Mouse (Mus musculus) forebrain, embryonic 14.5 days (tissue): ENCODE data around the gene C1s1. TPM values are rescaled to one million over a fixed set of nuclear protein-coding genes. Genes with fewer than 3 reads are reported as not detected.
"Not testable (repeated sequence)": the region's sequence is repeated elsewhere in the genome, so short reads cannot be mapped to it uniquely, and the experiment has no call there.

ENCODE experiments used
- ATAC-seq: fragments of 200-750 bp; cut with Nextera tagmentation; 2 replicates; pipeline ENCODE4 v1.8.0; 2017; ENCODE audit warnings: mild to moderate bottlenecking, moderate library complexity
- DNase-seq: peaks from one replicate; pipeline ENCODE4 v3.0.0-alpha.2; 2015; ENCODE audit warnings: low spot score
- H3K27ac ChIP-seq: fragments of 300-500 bp; sonication (generic); 2 replicates; pipeline ENCODE4 v1.5.1; 2014; ENCODE audit warnings: low read depth, mild to moderate bottlenecking, control low read depth, low read length, moderate library complexity
- H3K27me3 ChIP-seq: fragments of 300-500 bp; sonication (generic); replicated peaks from 2 replicates; pipeline ENCODE4 v1.6.1; 2014; ENCODE audit warnings: low read length, control low read depth, mixed read lengths; ENCODE audit not compliant: control insufficient read depth, insufficient read depth
- H3K36me3 ChIP-seq: fragments of 300-500 bp; sonication (generic); 2 replicates; pipeline ENCODE4 v1.6.1; 2014; ENCODE audit warnings: low read length, control low read depth; ENCODE audit not compliant: control insufficient read depth, insufficient read depth
- H3K4me1 ChIP-seq: fragments of 300-500 bp; sonication (generic); 2 replicates; pipeline ENCODE4 v1.6.1; 2014; ENCODE audit warnings: antibody characterized with exemption, low read length, control low read depth; ENCODE audit not compliant: control insufficient read depth, insufficient read depth
- H3K4me2 ChIP-seq: fragments of 300-500 bp; sonication (generic); 2 replicates; pipeline ENCODE4 v1.6.1; 2014; ENCODE audit warnings: mild to moderate bottlenecking, control low read depth, low read length
- H3K4me3 ChIP-seq: fragments of 300-500 bp; sonication (generic); 2 replicates; pipeline ENCODE4 v1.5.1; 2014; ENCODE audit warnings: low read depth, low read length, control low read depth
- H3K9ac ChIP-seq: fragments of 300-500 bp; sonication (generic); 2 replicates; pipeline ENCODE4 v1.6.1; 2014; ENCODE audit warnings: mild to moderate bottlenecking, low read length, control low read depth, moderate library complexity
- H3K9me3 ChIP-seq: fragments of 300-500 bp; sonication (generic); replicated peaks from 2 replicates; pipeline ENCODE4 v1.6.1; 2016; ENCODE audit warnings: low read length, control low read depth, mixed read lengths; ENCODE audit not compliant: control insufficient read depth
- WGBS: fragments of 180-500 bp; shearing (Covaris S2); extraction: QIAGEN DNeasy Blood & Tissue Kit; methylation state at CpG from one replicate; pipeline ENCODE4 v1.1.7; 2014; 5-methylcytosine and 5-hydroxymethylcytosine counted together
- polyA plus RNA-seq: library from polyadenylated mRNA; unstranded; fragments of >200 nt; fragmentation: Nextera tagmentation; extraction: Ambion mirVana; gene quantifications from 2 replicates; pipeline ENCODE4 v1.2.1, GENCODE M21; 2014

The C1s1 gene
- polyA plus RNA-seq, result 0.39 and 0.70 TPM in 2 replicates

DNA sequence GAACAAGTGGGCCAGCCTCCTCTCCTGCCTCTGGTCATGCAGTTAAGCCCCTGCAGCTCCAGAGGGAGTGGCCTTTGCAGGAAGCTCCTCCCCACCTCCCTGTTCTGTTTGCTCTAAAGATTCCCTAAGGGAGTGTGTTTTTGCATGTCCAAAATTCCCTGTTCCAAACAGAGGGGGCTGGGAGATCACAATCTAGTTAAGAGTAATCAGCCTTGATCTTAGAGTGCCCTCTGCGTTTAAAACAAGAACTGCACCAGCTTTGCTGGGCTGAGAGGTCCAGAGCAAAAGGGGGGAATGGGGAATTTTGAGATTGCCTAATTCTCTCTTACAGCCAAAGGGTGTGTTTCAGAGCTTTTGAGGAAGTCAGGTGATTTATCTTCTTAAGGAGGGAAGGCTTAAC is at the start of gene C1s1:
TSS of gene C1s1 (minus strand) at position 76 of the 400 bp plus-strand sequence.
- not testable (repeated sequence) for H3K27ac ChIP-seq, H3K4me3 ChIP-seq, ATAC-seq, H3K36me3 ChIP-seq, H3K4me2 ChIP-seq, H3K9ac ChIP-seq, H3K9me3 ChIP-seq, H3K4me1 ChIP-seq, H3K27me3 ChIP-seq
- DNase-seq, result peak; percentile 25
- 0% methylated on average over 1 of the region's 1 CpGs for WGBS

DNA sequence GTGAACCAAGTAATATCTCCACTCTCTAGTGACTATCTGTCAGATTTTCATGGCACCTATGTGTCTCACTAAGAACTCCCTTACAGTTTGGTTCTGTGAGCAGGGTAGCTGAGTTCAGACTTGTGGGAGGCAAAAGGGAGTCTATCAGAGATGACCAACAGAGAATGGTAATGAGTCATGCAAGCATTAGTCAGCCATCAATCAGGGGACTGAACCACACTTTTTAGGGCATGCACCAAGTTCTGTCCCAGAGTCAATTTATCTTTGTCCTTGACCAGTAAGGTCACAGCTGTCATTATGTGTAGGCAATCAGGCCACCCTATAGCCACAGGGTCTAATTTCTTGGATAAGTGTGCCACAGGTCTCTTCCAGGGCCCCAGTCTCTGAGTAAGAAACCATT is 46.6 kb upstream of the C1s1 start:
- no peaks in the 10 kb centered on the region for H3K9me3 ChIP-seq
- H3K9ac ChIP-seq, result no peak overlapping the region
- H3K27me3 ChIP-seq, result no peaks in the 10 kb centered on the region
- DNase-seq (no peak), ATAC-seq (no peak)
- no peaks in the 10 kb centered on the region for H3K4me1 ChIP-seq
- no peak overlapping the region for H3K4me2 ChIP-seq
- H3K36me3 ChIP-seq, result no peaks in the 10 kb centered on the region
- H3K4me3 ChIP-seq, result no peak overlapping the region
- H3K27ac ChIP-seq, result no peak overlapping the region

DNA sequence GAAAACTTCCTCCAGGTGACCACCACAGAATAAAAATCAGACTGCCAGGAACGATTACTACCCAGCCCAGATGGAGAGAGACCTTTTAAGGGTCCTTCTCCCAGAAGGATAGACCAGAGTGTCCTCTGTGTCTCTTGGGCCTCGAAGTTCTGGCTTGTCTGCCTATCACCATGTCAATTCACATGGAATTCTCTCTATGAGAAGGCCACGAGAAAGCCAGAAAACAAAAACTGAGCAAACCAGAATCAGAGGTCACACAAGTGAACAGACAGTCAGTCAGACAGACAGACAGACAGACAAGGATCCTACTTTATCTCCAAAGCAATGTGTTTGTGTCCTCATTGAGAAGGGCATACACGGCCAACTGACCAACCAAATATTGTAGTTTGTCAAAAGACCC is 44.1 kb upstream of the C1s1 start:
- Histone ChIP-seq H3K9ac (no peak overlapping the region), H3K4me1 (no peaks in the 10 kb centered on the region), H3K36me3 (no peaks in the 10 kb centered on the region), H3K4me3 (no peak overlapping the region), H3K4me2 (no peak overlapping the region), H3K9me3 (no peaks in the 10 kb centered on the region), H3K27ac (no peak overlapping the region), H3K27me3 (no peaks in the 10 kb centered on the region)
- no peak for DNase-seq
- WGBS, result 69% methylated on average over 4 of the region's 4 CpGs
- ATAC-seq, result no peak

DNA sequence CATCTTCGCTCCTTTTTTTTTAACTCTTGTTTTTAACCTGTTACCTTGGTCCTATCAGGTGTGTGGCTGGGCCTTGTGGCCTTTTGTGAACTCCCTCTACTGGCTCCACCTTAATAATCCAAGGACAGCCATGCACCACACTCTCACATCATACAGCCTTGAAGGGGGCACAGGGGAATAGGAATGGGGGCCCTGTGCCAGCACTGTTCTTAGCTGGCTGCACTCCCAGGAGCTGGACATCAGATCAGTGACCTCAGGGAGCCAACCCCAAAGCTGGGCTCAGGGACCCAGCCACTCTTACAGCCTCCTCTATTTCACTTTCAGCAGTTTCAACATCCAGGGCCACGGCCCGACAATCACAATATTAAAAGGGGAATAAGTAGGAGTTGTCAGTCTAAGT is 43.6 kb upstream of the C1s1 start:
- ATAC-seq, result no peak
- no peaks in the 10 kb centered on the region for H3K4me1 ChIP-seq
- H3K9me3 ChIP-seq, result no peaks in the 10 kb centered on the region
- H3K4me2 ChIP-seq, result no peak overlapping the region
- no peak overlapping the region for H3K4me3 ChIP-seq
- H3K9ac ChIP-seq, result no peak overlapping the region
- 81% methylated on average over 3 of the region's 3 CpGs for WGBS
- no peak overlapping the region for H3K27ac ChIP-seq
- DNase-seq, result no peak
- no peaks in the 10 kb centered on the region for H3K36me3 ChIP-seq
- no peaks in the 10 kb centered on the region for H3K27me3 ChIP-seq

DNA sequence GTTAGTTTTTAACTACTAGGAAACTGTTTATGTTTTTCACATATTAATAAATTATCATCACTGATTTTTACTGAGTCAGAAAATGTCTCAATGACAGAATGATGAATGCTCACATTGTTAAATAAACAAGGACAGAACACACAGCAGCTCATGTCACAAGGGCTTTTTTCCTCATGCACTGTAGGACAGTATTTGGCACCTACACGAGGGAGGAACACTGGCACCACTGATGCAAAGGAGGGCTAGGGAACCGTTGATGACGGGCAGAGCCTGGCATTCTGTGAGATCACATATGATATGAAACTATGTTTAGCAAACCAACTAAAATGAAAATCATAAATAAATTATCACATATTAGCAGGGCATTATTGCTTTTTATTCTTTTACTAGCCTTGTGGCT is 42.8 kb upstream of the C1s1 start:
- no peaks in the 10 kb centered on the region for H3K9me3 ChIP-seq
- H3K4me1 ChIP-seq, result no peaks in the 10 kb centered on the region
- H3K4me3 ChIP-seq, result no peak overlapping the region
- H3K36me3 ChIP-seq, result no peaks in the 10 kb centered on the region
- WGBS, result 82% methylated on average over 3 of the region's 3 CpGs
- H3K27me3 ChIP-seq, result no peaks in the 10 kb centered on the region
- H3K4me2 ChIP-seq, result no peak overlapping the region
- H3K9ac ChIP-seq, result no peak overlapping the region
- no peak for ATAC-seq
- DNase-seq, result no peak
- no peak overlapping the region for H3K27ac ChIP-seq

DNA sequence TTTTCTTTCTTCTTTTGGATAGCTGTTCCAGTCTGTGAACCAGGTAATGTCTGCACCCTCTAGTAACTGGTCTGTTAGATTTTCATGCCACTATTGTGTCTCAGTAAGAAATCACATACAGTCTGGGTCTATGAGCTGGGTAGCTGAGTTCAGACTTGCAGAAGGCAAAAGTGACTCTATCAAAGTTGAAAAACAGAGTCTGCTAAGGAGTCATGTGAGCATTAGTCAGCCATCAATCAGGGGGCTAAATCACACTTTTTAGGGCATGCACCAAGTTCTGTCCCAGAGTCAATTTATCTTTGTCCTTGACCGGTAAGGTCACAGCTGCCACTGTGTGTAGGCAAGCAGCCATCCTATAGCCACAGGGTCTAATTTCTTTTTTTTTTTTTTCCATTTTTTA is 40.1 kb upstream of the C1s1 start:
- DNase-seq, result no peak
- no peak for ATAC-seq
- H3K4me3 ChIP-seq, result no peak overlapping the region
- WGBS, result 92% methylated on average over 1 of the region's 1 CpGs
- H3K4me2 ChIP-seq, result no peak overlapping the region
- H3K4me1 ChIP-seq, result no peaks in the 10 kb centered on the region
- no peak overlapping the region for H3K9ac ChIP-seq
- H3K9me3 ChIP-seq, result no peaks in the 10 kb centered on the region
- H3K36me3 ChIP-seq, result no peaks in the 10 kb centered on the region
- no peaks in the 10 kb centered on the region for H3K27me3 ChIP-seq
- no peak overlapping the region for H3K27ac ChIP-seq

DNA sequence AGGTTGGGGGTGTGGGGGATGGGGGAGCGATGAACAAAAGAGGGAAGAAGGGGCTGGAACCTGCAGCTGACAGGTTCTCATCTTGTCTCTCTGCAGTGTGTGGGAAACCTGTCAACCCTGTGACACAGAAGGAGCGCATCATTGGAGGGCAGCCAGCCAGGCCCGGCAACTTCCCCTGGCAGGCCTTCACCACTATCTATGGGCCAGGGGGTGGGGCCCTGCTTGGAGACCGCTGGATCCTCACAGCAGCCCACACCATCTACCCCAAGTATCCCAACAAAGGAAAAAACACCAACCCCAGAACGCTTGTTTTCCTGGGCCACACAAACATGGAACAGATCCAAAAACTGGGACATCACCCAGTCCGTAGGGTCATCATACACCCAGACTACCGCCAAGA is 38.0 kb upstream of the C1s1 start:
- H3K9me3 ChIP-seq, DNase-seq, ATAC-seq, H3K27ac ChIP-seq, H3K9ac ChIP-seq, H3K36me3 ChIP-seq, H3K4me1 ChIP-seq, H3K4me3 ChIP-seq, H3K27me3 ChIP-seq, H3K4me2 ChIP-seq: not testable (repeated sequence)
- 85% methylated on average over 6 of the region's 7 CpGs for whole genome bisulfite sequencing

DNA sequence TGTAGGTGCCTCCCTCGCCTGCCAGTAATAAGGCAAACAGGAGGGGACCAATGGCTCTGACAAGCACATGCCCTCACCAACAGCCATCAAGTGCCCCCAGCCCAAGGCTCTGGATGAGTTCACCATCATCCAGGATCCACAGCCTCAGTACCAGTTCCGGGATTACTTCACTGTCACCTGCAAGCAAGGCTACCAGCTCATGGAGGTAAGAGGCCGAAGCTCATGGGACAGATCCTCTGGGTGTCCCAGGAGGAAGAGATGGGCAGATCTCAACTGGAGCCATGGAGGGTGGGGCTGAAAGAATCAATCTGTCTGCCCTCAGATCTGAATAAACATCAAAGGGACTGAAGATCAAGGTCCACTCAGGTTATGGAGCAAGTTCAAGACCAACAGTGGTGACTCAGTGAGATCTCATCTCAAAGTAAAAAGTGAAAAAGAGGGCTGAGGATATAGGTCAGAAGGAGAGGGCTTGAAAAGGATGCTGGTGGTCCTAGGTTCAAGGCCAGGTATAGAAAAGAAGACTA is 33.1 kb upstream of the C1s1 start:
- H3K9me3 ChIP-seq, H3K4me3 ChIP-seq, H3K36me3 ChIP-seq, H3K4me2 ChIP-seq, H3K27ac ChIP-seq, H3K27me3 ChIP-seq, H3K9ac ChIP-seq, ATAC-seq, H3K4me1 ChIP-seq, DNase-seq: not testable (repeated sequence)
- WGBS, result 83% methylated on average over 3 of the region's 3 CpGs

DNA sequence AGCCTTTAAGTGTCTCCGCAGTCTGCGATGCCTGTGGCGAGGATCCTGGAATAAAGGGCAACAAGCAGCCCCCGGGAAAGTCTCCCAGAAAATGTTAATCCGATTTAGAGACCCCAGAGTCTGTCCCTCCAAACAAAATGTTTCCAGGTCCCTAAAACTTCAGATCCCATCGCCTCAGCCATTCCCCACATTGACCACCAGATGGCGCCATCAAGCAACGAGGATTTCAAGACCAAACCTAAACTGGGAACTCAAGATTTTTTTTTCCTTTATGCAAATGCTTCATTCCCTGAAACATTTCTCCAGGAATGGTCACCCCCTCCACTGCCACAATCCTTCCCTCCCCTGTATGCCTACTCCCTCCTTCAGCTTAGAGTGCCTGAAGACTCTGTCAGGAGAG is 27.9 kb upstream of the C1s1 start, which contains the start of gene C1rb:
TSS of gene C1rb (plus strand) at position 269 of the 400 bp plus-strand sequence.
- peak; percentile 77 for DNase-seq
- WGBS, result under 1% methylated on average over 8 of the region's 8 CpGs
- Histone ChIP-seq H3K9ac (no peak within 1 kb of the TSS), H3K36me3 (no peaks in the 10 kb centered on the region), H3K9me3 (no peaks in the 10 kb centered on the region), H3K4me3 (no peak within 1 kb of the TSS), H3K27ac (no peak within 1 kb of the TSS), H3K27me3 (no peaks in the 10 kb centered on the region), H3K4me1 (no peaks in the 10 kb centered on the region), H3K4me2 (no peak within 1 kb of the TSS)
- no peak for ATAC-seq
